9 mouse cellular contexts compared by ENCODE assay signal in genomic region chr4:53354961-53355360, GRCm38 (mm10).
DNase-seq lines count a peak whose midpoint lies in the region; ATAC-seq and TF ChIP-seq lines count a peak whose summit lies in the region.
"Had no signal": no experiment of that assay in that cellular context is flagged by ENCODE, and none has a peak within 500 bp of the region (broad histone marks: within the 10 kb centered on the region; RNA-seq: fewer than 3 reads in every experiment).

No protein-coding gene starts in this region.

- H3K4me1 ChIP-seq in heart, postnatal 0 days (ENCODE audit: control insufficient read depth, insufficient read depth) = no peaks in the 10 kb centered on the region

- H3K27ac ChIP-seq in gastrocnemius, adult 2 months = no peak overlapping the region
- no peak overlapping the region for H3K27ac ChIP-seq in heart, postnatal 0 days (ENCODE audit: low read depth)
- H3K27ac ChIP-seq: liver, embryonic 14.5 days had no signal

- H3K9ac ChIP-seq in heart, postnatal 0 days (replicated peaks; ENCODE audit: low read depth, low read length) = no peak overlapping the region
- H3K9ac ChIP-seq: liver, embryonic 14.5 days had no signal

- 27% methylated on average over 5 of the region's 5 CpGs for WGBS in heart, postnatal 0 days

- in situ Hi-C loops in Patski (cut with MboI; ENCODE audit: low pct_unique_long_range_greater_than_20kb) = loop anchor here (5.0 kb wide), 5 partner anchors 38 to 243 kb away; partner anchors contain the start of gene Abca1

- ATAC-seq in Patski = peak; percentile 64
- no peak for ATAC-seq in heart, postnatal 0 days (ENCODE audit: insufficient read depth, low read depth)
- no peak for ATAC-seq in erythroblast, adult 5-6 weeks (replicated peaks; ENCODE audit: low FRiP score, poor library complexity, severe bottlenecking)

- H3K36me3 ChIP-seq in heart, postnatal 0 days (replicated peaks; ENCODE audit: control insufficient read depth, insufficient read depth, low read length) = no peaks in the 10 kb centered on the region

- no peaks in the 10 kb centered on the region for H3K27me3 ChIP-seq in Patski
- no peaks in the 10 kb centered on the region for H3K27me3 ChIP-seq in heart, postnatal 0 days (ENCODE audit: control insufficient read depth, insufficient read depth, low read length)

- TF ChIP-seq CTCF in gastrocnemius, adult 2 months (IDR thresholded peaks at IDR 0.05) = peak; percentile 73
- TF ChIP-seq CTCF in Patski (IDR thresholded peaks at IDR 0.05) = peak; percentile 58
- peak; percentile 59 for TF ChIP-seq CTCF in heart, postnatal 0 days (IDR thresholded peaks at IDR 0.05; ENCODE audit: low read depth)

- no peak overlapping the region for H3K4me3 ChIP-seq in gastrocnemius, adult 2 months
- no peak overlapping the region for H3K4me3 ChIP-seq in heart, postnatal 0 days (ENCODE audit: low read depth, low read length)

- DNase-seq in gastrocnemius, adult 2 months = peak; percentile 48
- no peak for DNase-seq in gastrocnemius, postnatal 25 days
- DNase-seq in 3134 (ENCODE audit: extremely low read depth, insufficient read length, low spot score) (peak; percentile 22), Patski (ENCODE audit: low read depth, low spot score) (peak; percentile 47)
- DNase-seq in heart, postnatal 0 days (ENCODE audit: low spot score) = peak; percentile 48
- DNase-seq in layer of hippocampus, postnatal 10 days (ENCODE audit: low spot score in 2 of 2) = peak; percentile 21 to 47
- peak; percentile 42 for DNase-seq in skeletal muscle tissue, adult 2 months (ENCODE audit: low read depth, low spot score)

- POLR2A ChIA-PET in Patski (lab: Charles Lee) = interaction anchor here (1.2 kb wide), 1 partner anchor 196 kb away, joined by 3 read pairs; no protein-coding TSS in a partner anchor

- no peak overlapping the region for H3K4me2 ChIP-seq in heart, postnatal 0 days (ENCODE audit: low read depth, low read length)

- TF ChIP-seq EP300 in heart, postnatal 0 days (IDR thresholded peaks at IDR 0.05; ENCODE audit: low read depth) = no peak

- intact Hi-C loops in gastrocnemius, adult 2 months (cut with DNase I) = loop anchor here (2.0 to 5.0 kb wide), 3 partner anchors 78 to 244 kb away; no protein-coding TSS in a partner anchor

- CTCF ChIA-PET in Patski (lab: Charles Lee) = interaction anchor here (1.2 to 1.8 kb wide), 6 partner anchors 17 to 246 kb away, joined by 3 to 6 read pairs (median 4); no protein-coding TSS in a partner anchor

- no peaks in the 10 kb centered on the region for H3K9me3 ChIP-seq in heart, postnatal 0 days (replicated peaks; ENCODE audit: control insufficient read depth, low read length)
